In genomic region chr11:23565761-23566160, GRCm38 (mm10) we compare ENCODE assay signal across 8 mouse cellular contexts. TPM values are rescaled to one million over a fixed set of nuclear protein-coding genes. Genes with fewer than 3 reads are reported as not detected.
DNase-seq lines count a peak whose midpoint lies in the region; ATAC-seq and TF ChIP-seq lines count a peak whose summit lies in the region.

No protein-coding gene starts in this region.

- H3K4me1 ChIP-seq in forebrain, embryonic 11.5 days (replicated peaks; ENCODE audit: control insufficient read depth, insufficient read depth, low read length), result no peaks in the 10 kb centered on the region
- no peaks in the 10 kb centered on the region for H3K4me1 ChIP-seq in lung, embryonic 14.5 days (ENCODE audit: insufficient read depth)

- intact Hi-C loops in heart, postnatal 36 days (cut with DNase I), result loop anchor here (5.0 kb wide), 2 partner anchors 68 to 578 kb away; partner anchors contain the start of gene Ahsa2

- no peak overlapping the region for H3K9ac ChIP-seq in forebrain, embryonic 11.5 days (ENCODE audit: low read length)
- H3K9ac ChIP-seq in lung, embryonic 14.5 days, result no peak overlapping the region

- peak; percentile 56 for ATAC-seq in forebrain, embryonic 11.5 days (replicated peaks; ENCODE audit: low FRiP score)
- peak; percentile 84 for ATAC-seq in lung, embryonic 14.5 days (ENCODE audit: insufficient read depth)

- H3K9me3 ChIP-seq in forebrain, embryonic 11.5 days (ENCODE audit: control insufficient read depth, low read length), result no peaks in the 10 kb centered on the region
- H3K9me3 ChIP-seq in lung, embryonic 14.5 days (ENCODE audit: low read depth, low read length), result no peaks in the 10 kb centered on the region

- DNase-seq in CD8-positive naive resting alpha-beta T cell, adult 2 months (ENCODE audit: low read depth in 2 of 2, low spot score in 2 of 2), result peak; percentile 44 to 64
- DNase-seq in brain, adult 2 months (ENCODE audit: low read depth, low spot score), result peak; percentile 85
- DNase-seq in forebrain, embryonic 11.5 days (ENCODE audit: low spot score), result peak; percentile 82
- peak; percentile 66 to 79 for DNase-seq in heart, postnatal 36 days
- DNase-seq in layer of hippocampus, adult 18-20 months (ENCODE audit: low spot score in 2 of 2), result peak; percentile 50 to 94
- DNase-seq in lung, embryonic 14.5 days, result peak; percentile 89
- peak; percentile 59 for DNase-seq in ovary, postnatal 10 days (ENCODE audit: low spot score)
- peak; percentile 56 to 71 for DNase-seq in thymus, postnatal 10 days (ENCODE audit: low spot score in 2 of 2)

- peaks cover under 1% of the 10 kb centered on the region; the same call in 1 of the 2 replicates for H3K36me3 ChIP-seq in forebrain, embryonic 11.5 days (ENCODE audit: control insufficient read depth, insufficient read depth, low read length)
- no peaks in the 10 kb centered on the region for H3K36me3 ChIP-seq in lung, embryonic 14.5 days (ENCODE audit: insufficient read depth)

- H3K4me3 ChIP-seq in forebrain, embryonic 11.5 days (ENCODE audit: low read depth, low read length), result no peak overlapping the region
- H3K4me3 ChIP-seq in lung, embryonic 14.5 days (ENCODE audit: low read depth, low read length), result no peak overlapping the region

- H3K4me2 ChIP-seq in forebrain, embryonic 11.5 days (ENCODE audit: low read depth, low read length, severe bottlenecking), result no peak overlapping the region
- H3K4me2 ChIP-seq in lung, embryonic 14.5 days, result no peak overlapping the region

- peak; percentile 86 for TF ChIP-seq CTCF in lung, embryonic 14.5 days (IDR thresholded peaks at IDR 0.05; ENCODE audit: low read depth)

- no peak overlapping the region for H3K27ac ChIP-seq in forebrain, embryonic 11.5 days (ENCODE audit: low read depth, low read length)
- H3K27ac ChIP-seq in lung, embryonic 14.5 days (ENCODE audit: low read depth), result no peak overlapping the region

- 46% methylated on average over 6 of the region's 6 CpGs for WGBS in forebrain, embryonic 11.5 days
- WGBS in lung, embryonic 14.5 days, result 53% methylated on average over 6 of the region's 6 CpGs

- no peaks in the 10 kb centered on the region for H3K27me3 ChIP-seq in forebrain, embryonic 11.5 days (ENCODE audit: control insufficient read depth, insufficient read depth, low read length)
- no peaks in the 10 kb centered on the region for H3K27me3 ChIP-seq in lung, embryonic 14.5 days (ENCODE audit: insufficient read depth, low read length)

RNA-seq across cellular contexts. Expression of gene 1700093K21Rik, which starts 44.8 kb away (rescaled TPM):
- polyA plus RNA-seq in forebrain, embryonic 11.5 days (2014; fragmentation: Nextera tagmentation; extraction: Ambion mirVana), result not detected in 2 replicates
- not detected for total RNA-seq in heart, postnatal 36 days (2021)
- total RNA-seq in layer of hippocampus, adult 18-20 months (2021), result not detected
- not detected in 2 replicates for polyA plus RNA-seq in lung, embryonic 14.5 days (2014; fragmentation: Nextera tagmentation; extraction: Ambion mirVana)
